Mouse (Mus musculus): ENCODE data around the gene Rpl23.
A peak's percentile ranks its signal among the peaks of the same experiment; 100 is the strongest.
"Not testable (repeated sequence)": the region's sequence is repeated elsewhere in the genome, so short reads cannot be mapped to it uniquely, and the experiment has no call there.

Rpl23 gene

DNA sequence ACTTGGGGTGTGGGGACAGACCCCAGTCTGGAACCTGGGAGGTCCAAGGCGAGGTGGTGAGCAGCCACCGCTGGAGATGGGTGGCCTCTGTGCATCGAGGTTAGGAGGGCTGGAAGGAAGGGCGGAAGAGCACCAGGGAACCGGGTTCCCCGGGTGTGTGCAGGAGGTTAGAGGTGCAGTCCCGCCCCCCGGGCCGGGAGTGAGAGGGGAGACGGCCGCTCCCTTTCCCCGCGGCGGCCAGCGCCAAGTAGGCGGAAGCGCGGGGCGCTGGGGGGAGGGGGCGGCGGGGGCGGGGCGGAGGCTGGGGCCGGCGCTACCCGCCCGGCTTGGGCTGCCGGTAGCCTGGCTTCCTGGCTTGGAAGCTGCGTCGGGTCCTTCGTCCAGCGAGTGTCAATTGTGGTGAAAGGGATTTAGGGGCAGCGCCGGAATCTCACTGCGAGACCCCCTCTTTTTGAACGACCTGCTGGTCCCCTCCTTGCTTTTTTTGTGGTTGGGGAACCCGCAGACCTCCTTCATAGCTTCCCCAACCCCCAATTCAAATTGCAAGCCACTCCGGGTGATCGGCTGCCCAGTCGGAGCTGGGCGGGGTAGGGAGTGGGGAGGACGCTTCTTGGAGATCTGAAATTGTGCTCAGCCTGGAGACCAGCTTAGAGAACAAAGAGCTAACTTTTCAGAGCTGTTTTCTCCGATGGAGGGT is 17.9 kb upstream of the Rpl23 start:
- DNase-seq (ENCODE audit: low spot score in 2 of 2) = no peak

- DNase-seq (ENCODE audit: low spot score in 2 of 2) = peak; percentile 71 to 80
Measured at GRCm38 (mm10) chr11:97799146-97799993, 17.1 kb upstream of the Rpl23 start.

- DNase-seq (ENCODE audit: low spot score in 2 of 2) = peak; percentile 86 to 93
Measured at GRCm38 (mm10) chr11:97798782-97799145, 16.5 kb upstream of the Rpl23 start, which contains the start of gene Lasp1. Gene Lasp1 (plus strand): TSS chr11:97799000.

DNA sequence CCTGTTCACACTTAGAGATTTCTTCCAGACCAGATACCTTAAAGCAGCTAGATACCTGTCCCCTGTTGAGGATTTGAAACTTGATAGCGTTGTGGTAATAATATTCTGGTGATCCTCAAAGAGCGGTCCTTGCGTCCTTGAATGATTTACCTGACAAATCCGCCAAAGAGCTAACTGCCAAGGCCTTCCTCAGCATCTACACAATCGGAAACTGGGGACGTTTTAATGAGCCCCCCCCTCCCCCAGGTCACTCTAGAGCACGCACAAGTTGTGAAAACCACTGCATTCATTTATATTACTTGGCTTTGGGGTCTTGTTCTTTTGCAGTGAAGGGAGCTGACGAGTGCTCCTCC is 15.8 kb upstream of the Rpl23 start:
- DNase-seq (ENCODE audit: low spot score in 2 of 2) = no peak

DNA sequence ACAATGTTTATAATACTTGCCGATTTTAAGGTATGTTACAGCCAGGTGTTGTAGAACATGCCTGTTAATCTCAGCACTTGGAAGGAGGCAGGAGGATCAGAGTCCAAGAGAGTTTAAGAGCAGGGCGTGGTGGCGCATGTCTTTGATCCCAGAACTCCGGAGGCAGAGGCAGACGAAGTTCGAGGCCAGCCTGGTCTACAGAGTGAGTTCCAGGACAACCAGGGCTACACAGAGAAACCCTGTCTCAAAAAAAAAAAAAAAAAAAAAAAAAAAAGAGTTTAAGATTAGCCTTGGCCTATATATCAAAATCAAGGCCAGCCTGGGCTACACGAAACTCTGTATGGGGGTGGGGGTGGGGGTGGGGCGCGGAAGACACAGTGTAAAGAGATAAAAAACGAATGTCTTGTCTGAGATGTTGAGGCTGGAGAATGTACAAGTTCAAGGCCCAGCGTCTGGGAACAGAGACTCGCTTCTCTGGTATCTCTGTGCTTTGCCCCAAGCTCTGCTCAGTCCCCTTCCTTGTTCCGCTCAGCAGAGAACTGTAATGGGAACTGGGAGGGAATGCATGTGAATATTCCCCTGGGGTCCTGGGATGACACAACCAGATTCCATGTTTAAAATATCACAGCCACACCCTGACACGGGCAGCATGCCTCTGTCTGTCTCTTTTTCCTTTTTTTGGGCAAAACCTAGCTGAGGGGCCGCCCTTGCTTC is 15.3 kb upstream of the Rpl23 start:
- no peak for DNase-seq (ENCODE audit: low spot score in 2 of 2)

DNA sequence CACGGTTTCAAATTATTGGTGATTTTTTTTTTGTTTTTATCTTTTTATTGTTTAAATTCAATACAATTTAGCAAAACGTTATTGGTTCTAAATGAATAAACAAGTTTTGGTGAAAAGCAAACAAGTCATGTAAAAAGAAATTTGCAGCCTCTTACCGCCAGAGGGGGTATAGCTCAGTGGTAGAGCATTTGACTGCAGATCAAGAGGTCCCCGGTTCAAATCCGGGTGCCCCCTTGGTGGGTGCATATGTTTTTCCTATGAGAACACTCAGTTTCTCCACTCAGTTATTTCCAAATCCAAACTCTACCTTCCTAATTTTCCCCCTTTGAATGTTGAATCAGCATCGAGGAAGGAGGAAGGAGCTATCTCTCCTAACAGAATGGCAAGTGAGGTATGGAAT is 14.7 kb upstream of the Rpl23 start:
- DNase-seq (ENCODE audit: low spot score in 2 of 2) = peak in 1 of 2 experiments; percentile 77

DNA sequence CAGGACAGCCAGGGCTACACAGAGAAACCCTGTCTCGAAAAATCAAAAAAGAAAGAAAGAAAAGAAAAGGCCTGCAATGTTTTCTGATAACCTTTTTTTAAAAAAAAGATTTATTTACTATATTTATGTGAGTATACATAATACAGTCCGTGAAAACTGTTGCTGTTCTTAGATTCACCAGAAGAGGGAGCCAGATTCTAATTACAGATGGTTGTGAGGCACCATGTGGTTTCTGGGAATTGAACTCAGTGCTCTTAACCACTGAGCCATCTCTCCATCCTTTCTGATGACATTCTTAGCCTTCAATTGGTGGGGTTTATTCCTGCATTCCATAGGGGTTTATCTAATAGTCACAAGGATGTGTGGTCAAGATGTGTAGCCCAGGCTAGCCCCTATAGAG is 10.9 kb upstream of the Rpl23 start:
- DNase-seq (ENCODE audit: low spot score in 2 of 2) = no peak

GRCm38 (mm10) chr11:97790778-97791438 is 8.7 kb upstream of the Rpl23 start:
- not testable (repeated sequence) for DNase-seq (ENCODE audit: low spot score in 2 of 2)

GRCm38 (mm10) chr11:97789727-97790126 is 7.5 kb upstream of the Rpl23 start:
- DNase-seq (ENCODE audit: low spot score in 2 of 2) = no peak

- DNase-seq (ENCODE audit: low spot score in 2 of 2) = no peak
Measured at GRCm38 (mm10) chr11:97787961-97788360, 5.7 kb upstream of the Rpl23 start.

GRCm38 (mm10) chr11:97782564-97782895 is 293 bp upstream of the Rpl23 start:
- DNase-seq (ENCODE audit: low spot score in 2 of 2) = no peak

DNA sequence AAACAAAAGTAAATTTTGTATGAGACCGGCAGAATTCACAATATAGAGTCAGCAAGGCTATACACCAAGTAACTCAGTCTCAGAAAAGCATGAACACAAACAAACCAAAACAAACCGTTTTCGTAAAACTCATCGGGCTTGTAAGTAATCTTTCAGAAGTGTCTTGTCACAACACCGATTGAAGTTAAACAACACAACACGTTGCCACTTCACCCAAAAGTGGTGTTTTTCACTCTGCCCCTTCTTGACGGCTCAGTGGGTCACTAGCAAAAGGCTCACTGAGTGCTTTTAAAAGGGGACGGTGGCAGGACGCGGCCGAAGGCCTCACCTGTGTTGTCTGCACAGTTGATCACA is 782 bp downstream of the Rpl23 start:
- DNase-seq (ENCODE audit: low spot score in 2 of 2) = no peak

- DNase-seq (ENCODE audit: low spot score in 2 of 2) = no peak
Measured at GRCm38 (mm10) chr11:97779968-97780701, 2.1 kb downstream of the Rpl23 start.

DNA sequence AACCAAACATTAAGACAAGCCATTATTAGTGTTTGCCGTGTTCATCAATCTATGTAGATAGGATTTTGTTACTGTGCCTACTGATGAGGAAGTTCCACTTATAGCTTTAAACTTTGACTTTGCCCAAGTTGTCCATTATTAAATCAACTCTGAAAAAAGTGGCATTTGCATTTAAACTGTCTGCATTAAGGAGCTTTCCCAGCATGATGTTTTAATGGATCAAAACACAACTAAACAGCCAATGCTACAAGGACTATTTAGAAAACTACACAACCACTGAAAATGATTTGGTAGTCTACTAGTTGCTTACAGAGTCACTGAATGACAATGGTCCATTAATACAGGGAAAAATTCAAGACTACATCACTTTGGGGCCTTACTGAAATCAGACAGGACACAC is 3.3 kb downstream of the Rpl23 start:
- no peak for DNase-seq (ENCODE audit: low spot score in 2 of 2)

DNA sequence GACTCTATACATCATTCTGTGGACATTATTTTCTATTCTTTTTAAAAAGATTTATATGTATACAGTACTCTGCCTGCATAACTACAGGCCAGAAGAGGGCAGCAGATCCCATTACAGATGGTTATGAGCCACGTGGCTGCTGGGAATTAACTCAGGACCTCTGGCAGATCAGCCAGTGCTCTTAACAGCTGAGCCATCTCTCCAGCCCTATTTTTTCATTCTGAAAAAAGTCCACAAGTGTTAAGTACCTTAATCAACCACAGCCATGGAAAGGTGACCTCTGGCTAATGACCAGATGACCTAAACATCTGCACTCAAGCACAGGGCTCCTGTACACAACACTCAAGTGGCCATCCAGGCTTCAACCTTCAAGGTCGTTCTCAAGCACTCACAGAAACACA is 5.1 kb downstream of the Rpl23 start:
- DNase-seq (ENCODE audit: low spot score in 2 of 2) = no peak

DNA sequence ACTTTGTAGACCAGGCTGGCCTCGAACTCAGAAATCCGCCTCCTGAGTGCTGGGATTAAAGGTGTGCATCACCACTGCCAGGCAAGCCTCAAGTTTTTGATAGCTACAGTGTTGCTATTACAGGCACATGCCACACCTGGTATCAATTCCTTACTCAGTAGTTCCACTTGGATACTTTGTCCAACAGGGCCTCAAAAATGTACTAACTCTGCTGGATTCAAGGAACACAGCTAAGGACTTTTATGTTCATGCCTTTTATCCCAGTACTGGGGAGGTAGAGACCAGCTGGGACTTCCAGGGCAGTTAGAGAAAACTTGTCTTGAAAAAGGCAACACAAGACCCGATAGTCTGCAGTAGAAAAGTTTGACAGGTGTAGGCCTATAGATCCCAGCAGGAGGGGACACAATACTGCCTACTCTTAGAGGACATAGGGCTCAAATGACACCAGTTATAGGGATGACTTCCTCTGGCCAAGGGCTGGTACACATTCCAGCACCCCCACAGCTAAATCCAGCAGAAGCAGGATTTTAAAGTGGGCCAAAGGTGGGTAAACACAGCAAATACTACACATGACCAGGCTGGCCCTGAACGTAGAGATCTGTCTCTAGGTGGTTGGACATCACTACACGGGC is 5.6 kb downstream of the Rpl23 start:
- no peak for DNase-seq (ENCODE audit: low spot score in 2 of 2)

DNA sequence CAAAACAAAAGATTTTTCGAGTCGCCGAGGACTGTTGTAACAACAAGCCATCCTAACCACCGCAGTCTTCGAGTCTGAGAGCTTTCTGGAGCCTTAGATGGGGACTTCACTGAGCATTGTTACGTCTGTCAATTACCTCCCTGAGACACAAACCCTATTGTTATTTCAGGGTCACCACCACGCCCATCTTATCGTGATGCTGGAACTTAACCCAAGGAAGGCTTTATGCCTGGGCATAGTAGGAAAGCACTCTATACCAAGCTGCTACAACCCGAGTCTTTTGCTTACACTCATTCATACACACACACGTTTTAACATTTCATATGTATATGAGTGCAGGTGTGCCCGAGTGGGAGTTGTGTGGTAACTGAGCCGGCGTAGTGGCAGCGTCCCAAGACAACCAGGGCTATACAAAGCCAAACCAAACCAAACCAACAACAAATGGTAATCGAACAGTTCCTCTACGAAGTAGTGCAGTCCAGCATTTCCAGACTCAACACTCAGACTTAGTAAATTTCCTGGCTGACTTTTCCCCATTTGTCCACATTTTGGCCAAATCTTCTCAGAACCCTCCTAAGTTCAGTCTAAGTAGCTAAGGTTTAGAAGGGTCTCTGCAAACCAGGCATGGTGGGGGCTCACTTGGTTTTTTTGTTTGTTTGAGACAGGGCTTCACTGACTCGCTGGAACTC is 6.3 kb downstream of the Rpl23 start, which contains the start of gene 1700001P01Rik:
Gene 1700001P01Rik, minus strand, starts transcription at position 111 of the 689 bp plus-strand sequence.
- no peak for DNase-seq (ENCODE audit: low spot score in 2 of 2)

DNA sequence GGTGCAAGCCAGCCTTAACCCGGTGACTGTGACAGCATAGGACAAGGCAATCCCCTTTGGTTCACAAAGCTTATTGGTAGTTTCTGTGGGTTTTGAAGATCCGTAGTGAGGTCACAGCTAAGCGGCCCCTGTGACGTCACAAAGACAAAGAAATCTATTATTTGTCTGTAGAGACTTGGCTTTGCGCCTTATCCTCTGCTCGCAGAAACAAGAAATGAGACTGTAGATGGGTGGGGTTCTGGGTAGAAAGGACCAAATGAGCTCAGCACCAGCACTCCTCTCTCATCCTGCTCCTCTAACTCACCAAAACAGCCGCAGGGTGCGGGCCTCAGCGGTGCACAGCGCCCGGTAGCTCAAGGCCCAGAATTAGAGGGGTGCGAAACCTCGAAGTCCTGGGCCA is 7.1 kb downstream of the Rpl23 start:
- DNase-seq (ENCODE audit: low spot score in 2 of 2) = no peak

DNA sequence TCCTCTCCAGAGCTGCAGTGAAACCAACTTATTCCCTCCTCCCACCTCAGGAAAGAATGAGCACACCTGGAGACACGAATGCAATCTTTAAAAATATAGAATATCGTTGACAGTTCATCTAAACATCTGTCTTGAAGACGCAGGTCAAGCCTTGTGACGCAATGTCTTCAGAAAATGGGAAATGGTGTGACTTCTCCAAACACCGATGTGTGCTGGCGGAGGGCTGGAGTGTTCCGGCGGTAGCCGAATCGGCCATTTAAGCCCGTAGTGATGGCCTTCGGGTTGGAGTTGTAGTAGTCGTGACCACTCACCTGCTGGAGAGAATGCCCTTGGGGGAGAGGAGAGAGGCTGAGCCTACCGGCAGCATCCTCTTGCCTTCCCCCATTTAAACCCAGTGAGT is 10.8 kb downstream of the Rpl23 start:
- DNase-seq (ENCODE audit: low spot score in 2 of 2) = no peak

DNA sequence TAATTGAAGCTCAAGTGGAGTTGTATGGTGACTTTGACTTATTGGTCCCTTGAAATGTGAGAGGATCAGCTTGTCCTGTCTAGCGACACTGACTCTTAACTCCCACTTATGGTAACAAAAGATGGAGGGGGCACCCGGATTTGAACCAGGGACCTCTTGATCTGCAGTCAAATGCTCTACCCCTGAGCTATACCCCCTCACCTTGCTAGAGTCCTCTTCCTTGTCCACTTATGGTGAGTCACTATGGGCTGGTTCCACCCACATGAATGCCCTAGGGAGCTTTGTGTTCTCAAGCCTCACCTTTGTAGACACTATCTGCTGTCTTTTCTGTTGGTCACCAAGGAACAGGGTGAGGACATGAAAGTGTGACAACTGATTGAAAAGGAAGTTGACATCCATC is 12.5 kb downstream of the Rpl23 start:
- no peak for DNase-seq (ENCODE audit: low spot score in 2 of 2)
